Comparison of ENCODE assay signal across 8 mouse cellular contexts in genomic region chr16:36828820-36829219, GRCm38 (mm10). TPM values are rescaled to one million over a fixed set of nuclear protein-coding genes. Genes with fewer than 3 reads are reported as not detected.
DNase-seq lines count a peak whose midpoint lies in the region; ATAC-seq and TF ChIP-seq lines count a peak whose summit lies in the region.

No protein-coding gene starts in this region.

- peak; percentile 39 for DNase-seq in limb, embryonic 10.5 days (ENCODE audit: low spot score)
- DNase-seq in gastrocnemius, postnatal 10 days, result no peak
- DNase-seq in layer of hippocampus, postnatal 10 days (ENCODE audit: low spot score in 2 of 2), result no peak

- H3K4me3 ChIP-seq in erythroblast, embryonic 14.5 days (replicated peaks), result peak overlapping the region; percentile 89
- peak overlapping the region; percentile 59 for H3K4me3 ChIP-seq in C2C12 (ENCODE audit: insufficient read depth, poor library complexity, severe bottlenecking)
- peak overlapping the region; percentile 85 for H3K4me3 ChIP-seq in embryonic facial prominence, embryonic 12.5 days
- peak overlapping the region; percentile 84 for H3K4me3 ChIP-seq in limb, embryonic 10.5 days
- H3K4me3 ChIP-seq in stomach, embryonic 14.5 days (ENCODE audit: low read depth, low read length), result peak overlapping the region; percentile 84

- WGBS in embryonic facial prominence, embryonic 12.5 days, result 6% methylated on average over 11 of the region's 11 CpGs
- 9% methylated on average over 11 of the region's 11 CpGs for WGBS in limb, embryonic 10.5 days
- 5% methylated on average over 11 of the region's 11 CpGs for WGBS in stomach, embryonic 14.5 days

- ATAC-seq in erythroblast, adult 5-6 weeks (replicated peaks; ENCODE audit: low FRiP score, poor library complexity, severe bottlenecking), result no peak
- peak; percentile 43 for ATAC-seq in embryonic facial prominence, embryonic 12.5 days (ENCODE audit: insufficient number of reproducible peaks, insufficient read depth, low FRiP score, low TSS enrichment)
- no peak for ATAC-seq in stomach, embryonic 14.5 days (ENCODE audit: insufficient number of reproducible peaks, insufficient read depth, low FRiP score, low read depth)

- H3K4me1 ChIP-seq in erythroblast, embryonic 14.5 days (ENCODE audit: control insufficient read depth), result peaks cover 15% of the 10 kb centered on the region
- H3K4me1 ChIP-seq in embryonic facial prominence, embryonic 12.5 days, result peaks cover 4% of the 10 kb centered on the region; the same call in 1 of the 2 replicates
- H3K4me1 ChIP-seq in limb, embryonic 10.5 days, result peaks cover 11% of the 10 kb centered on the region
- H3K4me1 ChIP-seq in stomach, embryonic 14.5 days (ENCODE audit: control insufficient read depth, insufficient read depth, low read length), result no peaks in the 10 kb centered on the region

- peaks cover 10% of the 10 kb centered on the region for H3K79me2 ChIP-seq in C2C12 (ENCODE audit: control insufficient read depth, insufficient read depth)

- no peak for TF ChIP-seq CTCF in C2C12 (IDR thresholded peaks at IDR 0.05; ENCODE audit: control insufficient read depth, insufficient read depth, insufficient read length)

- H3K4me2 ChIP-seq in embryonic facial prominence, embryonic 12.5 days (replicated peaks), result peak overlapping the region; percentile 72
- H3K4me2 ChIP-seq in stomach, embryonic 14.5 days (replicated peaks; ENCODE audit: low read depth, low read length), result peak overlapping the region; percentile 72

- H3ac ChIP-seq in C2C12 (ENCODE audit: control insufficient read depth, insufficient read length, low read depth), result peak overlapping the region; percentile 40

- H3K9me3 ChIP-seq in erythroblast, embryonic 14.5 days (ENCODE audit: control insufficient read depth, low read length), result no peaks in the 10 kb centered on the region
- no peaks in the 10 kb centered on the region for H3K9me3 ChIP-seq in embryonic facial prominence, embryonic 12.5 days
- no peaks in the 10 kb centered on the region for H3K9me3 ChIP-seq in limb, embryonic 10.5 days (replicated peaks)
- no peaks in the 10 kb centered on the region for H3K9me3 ChIP-seq in stomach, embryonic 14.5 days (ENCODE audit: control insufficient read depth, low read depth, low read length)

- H3K79me3 ChIP-seq in C2C12 (ENCODE audit: low read depth), result no peaks in the 10 kb centered on the region

- no peaks in the 10 kb centered on the region for H3K36me3 ChIP-seq in erythroblast, embryonic 14.5 days (ENCODE audit: control insufficient read depth)
- H3K36me3 ChIP-seq in C2C12 (ENCODE audit: control insufficient read depth, insufficient read depth), result peaks cover 5% of the 10 kb centered on the region
- no peaks in the 10 kb centered on the region for H3K36me3 ChIP-seq in embryonic facial prominence, embryonic 12.5 days
- H3K36me3 ChIP-seq in limb, embryonic 10.5 days, result peaks cover 28% of the 10 kb centered on the region
- H3K36me3 ChIP-seq in stomach, embryonic 14.5 days (ENCODE audit: control insufficient read depth, insufficient read depth, low read length), result peaks cover 3% of the 10 kb centered on the region; the same call in 1 of the 2 replicates

- peaks cover 23% of the 10 kb centered on the region for H3K27me3 ChIP-seq in erythroblast, embryonic 14.5 days (ENCODE audit: control insufficient read depth)
- no peaks in the 10 kb centered on the region for H3K27me3 ChIP-seq in C2C12 (ENCODE audit: control insufficient read depth, insufficient read depth, insufficient read length)
- no peaks in the 10 kb centered on the region for H3K27me3 ChIP-seq in embryonic facial prominence, embryonic 12.5 days
- peaks cover 18% of the 10 kb centered on the region for H3K27me3 ChIP-seq in limb, embryonic 10.5 days (ENCODE audit: low read depth, poor library complexity, severe bottlenecking)
- H3K27me3 ChIP-seq in stomach, embryonic 14.5 days (ENCODE audit: control insufficient read depth, insufficient read depth, low read length), result no peaks in the 10 kb centered on the region

- peak overlapping the region; percentile 88 for H3K9ac ChIP-seq in embryonic facial prominence, embryonic 12.5 days
- H3K9ac ChIP-seq in stomach, embryonic 14.5 days (replicated peaks; ENCODE audit: low read depth, low read length), result peak overlapping the region; percentile 82

- H3K27ac ChIP-seq in embryonic facial prominence, embryonic 12.5 days, result peak overlapping the region; percentile 75; the same call in 1 of the 2 replicates
- peak overlapping the region; percentile 92 for H3K27ac ChIP-seq in limb, embryonic 10.5 days
- no peak overlapping the region for H3K27ac ChIP-seq in stomach, embryonic 14.5 days (ENCODE audit: low read length)

TF ChIP-seq in C2C12, 6 proteins besides CTCF, POLR2A, EP300 and RAD21:
- TF ChIP-seq USF1 (IDR thresholded peaks at IDR 0.05; ENCODE audit: low read depth) (no peak), MAX (IDR thresholded peaks at IDR 0.05) (no peak), MYOG (IDR thresholded peaks at IDR 0.05; ENCODE audit: control insufficient read depth, extremely low read depth, insufficient read length) (no peak), FOSL1 (IDR thresholded peaks at IDR 0.05; ENCODE audit: insufficient read depth, low read length, poor library complexity, severe bottlenecking) (no peak), CEBPB (IDR thresholded peaks at IDR 0.05; ENCODE audit: low read depth) (no peak), MYOD1 (IDR thresholded peaks at IDR 0.05; ENCODE audit: control insufficient read depth, insufficient read length, low read depth) (no peak)

RNA-seq across cellular contexts. Expression of gene Iqcb1, which starts 0.6 kb away (rescaled TPM):
- 0.08 and 0.23 TPM in 2 replicates for polyA plus RNA-seq in erythroblast, embryonic 14.5 days (2012)
- total RNA-seq in erythroblast, adult 5-6 weeks (2015; ENCODE audit: low replicate concordance), result 1.7 TPM in 1 of 2 replicates, not detected in the other
- total RNA-seq in erythroblast, adult 5-6 weeks (2017; ENCODE audit: low replicate concordance), result 1.7 and 3.9 TPM in 2 replicates
- 3.4 TPM for polyA plus RNA-seq in C2C12 (2012; fragmentation: generic; extraction: Trizol)
- polyA plus RNA-seq in embryonic facial prominence, embryonic 12.5 days (2016; fragmentation: Nextera tagmentation; extraction: Ambion mirVana), result 66.1 and 66.2 TPM in 2 replicates
- 63.3 and 77.9 TPM in 2 replicates for polyA plus RNA-seq in limb, embryonic 10.5 days (2016; fragmentation: Nextera tagmentation; extraction: Ambion mirVana)
- 38.7 and 45.6 TPM in 2 replicates for polyA plus RNA-seq in stomach, embryonic 14.5 days (2014; fragmentation: Nextera tagmentation; extraction: Ambion mirVana)
- total RNA-seq in gastrocnemius, postnatal 10 days (2021), result 10 to 100 TPM in 1 of 2 experiments, 1 to 10 TPM in 1; 8.6 to 10.9 TPM
- total RNA-seq in layer of hippocampus, postnatal 10 days (2021), result 10 to 100 TPM; 36.4 to 43.1 TPM

RNA-seq across cellular contexts. Expression of gene Slc15a2, which starts 44.1 kb away (rescaled TPM):
- polyA plus RNA-seq in erythroblast, embryonic 14.5 days (2012), result 0.14 TPM in 1 of 2 replicates, not detected in the other
- total RNA-seq in erythroblast, adult 5-6 weeks (2015; ENCODE audit: low replicate concordance), result 112 and 136 TPM in 2 replicates
- total RNA-seq in erythroblast, adult 5-6 weeks (2017; ENCODE audit: low replicate concordance), result 195 and 265 TPM in 2 replicates
- not detected for polyA plus RNA-seq in C2C12 (2012; fragmentation: generic; extraction: Trizol)
- 4.8 and 5.0 TPM in 2 replicates for polyA plus RNA-seq in embryonic facial prominence, embryonic 12.5 days (2016; fragmentation: Nextera tagmentation; extraction: Ambion mirVana)
- polyA plus RNA-seq in limb, embryonic 10.5 days (2016; fragmentation: Nextera tagmentation; extraction: Ambion mirVana), result 1.8 and 3.8 TPM in 2 replicates
- polyA plus RNA-seq in stomach, embryonic 14.5 days (2014; fragmentation: Nextera tagmentation; extraction: Ambion mirVana), result 7.0 and 7.9 TPM in 2 replicates
- total RNA-seq in gastrocnemius, postnatal 10 days (2021), result 1 to 10 TPM in 1 of 2 experiments, under 1 TPM in 1; 0.97 to 4.3 TPM
- 10 to 100 TPM; 49.3 to 50.1 TPM for total RNA-seq in layer of hippocampus, postnatal 10 days (2021)

RNA-seq across cellular contexts. Expression of gene Eaf2, which starts 46.0 kb away (rescaled TPM):
- 0.04 TPM in 1 of 2 replicates, not detected in the other for polyA plus RNA-seq in erythroblast, embryonic 14.5 days (2012)
- total RNA-seq in erythroblast, adult 5-6 weeks (2015; ENCODE audit: low replicate concordance), result not detected in 2 replicates
- total RNA-seq in erythroblast, adult 5-6 weeks (2017; ENCODE audit: low replicate concordance), result 1.4 TPM in 1 of 2 replicates, not detected in the other
- polyA plus RNA-seq in C2C12 (2012; fragmentation: generic; extraction: Trizol), result 0.67 TPM
- 1.7 and 1.8 TPM in 2 replicates for polyA plus RNA-seq in embryonic facial prominence, embryonic 12.5 days (2016; fragmentation: Nextera tagmentation; extraction: Ambion mirVana)
- 1.1 and 1.7 TPM in 2 replicates for polyA plus RNA-seq in limb, embryonic 10.5 days (2016; fragmentation: Nextera tagmentation; extraction: Ambion mirVana)
- polyA plus RNA-seq in stomach, embryonic 14.5 days (2014; fragmentation: Nextera tagmentation; extraction: Ambion mirVana), result 1.8 and 2.1 TPM in 2 replicates
- total RNA-seq in gastrocnemius, postnatal 10 days (2021), result under 1 TPM; 0.28 to 0.29 TPM
- total RNA-seq in layer of hippocampus, postnatal 10 days (2021), result 1 to 10 TPM in 1 of 2 experiments, under 1 TPM in 1; 0.54 to 1.2 TPM

RNA-seq across cellular contexts. Expression of gene Golgb1, which starts 46.1 kb away (rescaled TPM):
- polyA plus RNA-seq in erythroblast, embryonic 14.5 days (2012), result 1.5 and 2.3 TPM in 2 replicates
- total RNA-seq in erythroblast, adult 5-6 weeks (2015; ENCODE audit: low replicate concordance), result 17.6 and 30.0 TPM in 2 replicates
- 36.8 and 42.0 TPM in 2 replicates for total RNA-seq in erythroblast, adult 5-6 weeks (2017; ENCODE audit: low replicate concordance)
- 9.4 TPM for polyA plus RNA-seq in C2C12 (2012; fragmentation: generic; extraction: Trizol)
- polyA plus RNA-seq in embryonic facial prominence, embryonic 12.5 days (2016; fragmentation: Nextera tagmentation; extraction: Ambion mirVana), result 94.0 and 105 TPM in 2 replicates
- 59.4 and 72.0 TPM in 2 replicates for polyA plus RNA-seq in limb, embryonic 10.5 days (2016; fragmentation: Nextera tagmentation; extraction: Ambion mirVana)
- polyA plus RNA-seq in stomach, embryonic 14.5 days (2014; fragmentation: Nextera tagmentation; extraction: Ambion mirVana), result 123 and 125 TPM in 2 replicates
- total RNA-seq in gastrocnemius, postnatal 10 days (2021), result 10 to 100 TPM; 23.2 to 25.5 TPM
- 10 to 100 TPM; 59.3 to 62.9 TPM for total RNA-seq in layer of hippocampus, postnatal 10 days (2021)
